Comparison of ENCODE assay signal across 14 mouse cellular contexts in the genomic region with DNA sequence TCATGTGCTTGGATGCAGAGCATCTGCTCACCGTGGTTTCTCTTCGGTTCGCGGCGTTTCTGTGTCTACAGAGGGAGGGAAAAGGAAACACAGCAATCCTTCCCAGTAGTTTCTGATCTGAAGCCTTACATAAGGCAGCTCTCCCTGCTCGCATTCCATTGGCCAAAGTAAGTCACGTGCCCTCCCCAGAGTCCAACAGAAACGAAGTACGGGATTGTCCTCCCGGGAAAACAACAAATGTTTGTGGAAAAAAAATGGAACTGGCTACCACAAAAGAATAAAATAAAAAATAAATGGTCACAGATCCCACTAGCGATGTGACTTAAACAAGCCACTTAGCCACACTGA. TPM values are rescaled to one million over a fixed set of nuclear protein-coding genes. Genes with fewer than 3 reads are reported as not detected.
DNase-seq lines count a peak whose midpoint lies in the region; ATAC-seq and TF ChIP-seq lines count a peak whose summit lies in the region.
"Had no signal": no experiment of that assay in that cellular context is flagged by ENCODE, and none has a peak within 500 bp of the region (broad histone marks: within the 10 kb centered on the region; RNA-seq: fewer than 3 reads in every experiment).

No protein-coding gene starts in this region.

- no peaks in the 10 kb centered on the region for H3K36me3 ChIP-seq in heart, embryonic 13.5 days
- H3K36me3 ChIP-seq in spleen, adult 2 months (ENCODE audit: control insufficient read depth, insufficient read depth, low read length) = no peaks in the 10 kb centered on the region
- H3K36me3 ChIP-seq in hindbrain, embryonic 10.5 days = no peaks in the 10 kb centered on the region

- DNase-seq in heart, adult 18-20 months = no peak
- DNase-seq in spleen, adult 2 months (ENCODE audit: low read depth in 1 of 2, low spot score in 2 of 2) = no peak
- DNase-seq in spleen, postnatal 4 days (ENCODE audit: low spot score in 2 of 2) = no peak
- DNase-seq in frontal cortex, postnatal 14 days (ENCODE audit: low spot score in 2 of 2) = no peak
- no peak for DNase-seq in hindbrain, embryonic 10.5 days (ENCODE audit: low spot score)
- no peak for DNase-seq in cerebellum, postnatal 4 days (ENCODE audit: low spot score in 2 of 2)
- DNase-seq: cerebellum, adult 9-11 months; heart, adult 11 months; layer of hippocampus, postnatal 36 days; lung, postnatal 10 days; right cerebral cortex, postnatal 14 days had no signal

- H3K4me1 ChIP-seq in heart, embryonic 13.5 days = no peaks in the 10 kb centered on the region
- peaks cover 11% of the 10 kb centered on the region; the same call in 1 of the 2 replicates for H3K4me1 ChIP-seq in spleen, adult 2 months (ENCODE audit: control insufficient read depth, insufficient read depth, insufficient read length)
- H3K4me1 ChIP-seq in hindbrain, embryonic 10.5 days (replicated peaks) = no peaks in the 10 kb centered on the region

- WGBS in heart, embryonic 13.5 days = 63% methylated on average over 11 of the region's 11 CpGs
- WGBS in spleen, adult 2 months = 26% methylated on average over 11 of the region's 11 CpGs
- WGBS in hindbrain, embryonic 10.5 days = 75% methylated on average over 11 of the region's 11 CpGs

- no peak overlapping the region for H3K9ac ChIP-seq in heart, embryonic 13.5 days

- no peak for TF ChIP-seq CTCF in spleen, adult 2 months (IDR thresholded peaks at IDR 0.05; ENCODE audit: extremely low read depth, insufficient read depth, insufficient read length, insufficient replicate concordance)

- TF ChIP-seq POLR2A in spleen, adult 2 months (IDR thresholded peaks at IDR 0.05; ENCODE audit: low read depth, low read length) = no peak

- no peak for ATAC-seq in heart, embryonic 13.5 days (ENCODE audit: extremely low read depth, insufficient number of reproducible peaks, low FRiP score, low TSS enrichment)
- 0 out of 2 replicates have a peak, but pooled peaks have one; percentile 0 for ATAC-seq in granulocyte monocyte progenitor cell, adult 5-6 weeks (replicated peaks; ENCODE audit: poor library complexity, severe bottlenecking)

- H3K4me2 ChIP-seq in heart, embryonic 13.5 days = peak overlapping the region; percentile 22; the same call in 1 of the 2 replicates
- H3K4me2 ChIP-seq: midbrain, embryonic 11.5 days had no signal

- H3K9me3 ChIP-seq in heart, embryonic 13.5 days = no peaks in the 10 kb centered on the region
- no peaks in the 10 kb centered on the region for H3K9me3 ChIP-seq in hindbrain, embryonic 10.5 days

- H3K27ac ChIP-seq in heart, embryonic 13.5 days (replicated peaks) = no peak overlapping the region
- peak overlapping the region; percentile 41; the same call in 1 of the 2 replicates for H3K27ac ChIP-seq in spleen, adult 2 months (ENCODE audit: insufficient read depth, low read length)
- H3K27ac ChIP-seq in hindbrain, embryonic 10.5 days = no peak overlapping the region

- no peaks in the 10 kb centered on the region for H3K27me3 ChIP-seq in heart, embryonic 13.5 days (replicated peaks)
- no peaks in the 10 kb centered on the region for H3K27me3 ChIP-seq in spleen, adult 2 months (ENCODE audit: control insufficient read depth, insufficient read depth, low read length)
- no peaks in the 10 kb centered on the region for H3K27me3 ChIP-seq in hindbrain, embryonic 10.5 days (ENCODE audit: insufficient read depth, poor library complexity, severe bottlenecking)

- no peak overlapping the region for H3K4me3 ChIP-seq in heart, embryonic 13.5 days
- H3K4me3 ChIP-seq in spleen, adult 2 months (ENCODE audit: extremely low read depth, insufficient read depth, insufficient read length) = no peak overlapping the region
- no peak overlapping the region for H3K4me3 ChIP-seq in hindbrain, embryonic 10.5 days

RNA-seq across cellular contexts. Expression of a gene that starts 10.0 kb away (rescaled TPM):
- 147 and 167 TPM in 2 replicates for polyA plus RNA-seq in heart, embryonic 13.5 days (2015; fragmentation: Nextera tagmentation; extraction: Ambion mirVana)
- 10 to 100 TPM; 75.7 to 78.3 TPM for total RNA-seq in heart, adult 18-20 months (2021)
- 32.0 and 32.2 TPM in 2 replicates for polyA plus RNA-seq in spleen, adult 2 months (2012; rRNA removed)
- total RNA-seq in granulocyte monocyte progenitor cell, adult 5-6 weeks (2014; fragmentation: Nextera tagmentation) = 166 and 176 TPM in 2 replicates
- 169 and 186 TPM in 2 replicates for total RNA-seq in granulocyte monocyte progenitor cell, adult 5-6 weeks (2017)
- 168 and 202 TPM in 2 replicates for polyA plus RNA-seq in hindbrain, embryonic 10.5 days (2016; fragmentation: Nextera tagmentation; extraction: Ambion mirVana)

RNA-seq across cellular contexts. Expression of a gene that starts 19.6 kb away (rescaled TPM):
- 7.4 TPM in 2 replicates for polyA plus RNA-seq in heart, embryonic 13.5 days (2015; fragmentation: Nextera tagmentation; extraction: Ambion mirVana)
- 1 to 10 TPM; 2.3 to 3.5 TPM for total RNA-seq in heart, adult 18-20 months (2021)
- 5.3 and 6.4 TPM in 2 replicates for polyA plus RNA-seq in spleen, adult 2 months (2012; rRNA removed)
- 3.3 and 9.7 TPM in 2 replicates for total RNA-seq in granulocyte monocyte progenitor cell, adult 5-6 weeks (2014; fragmentation: Nextera tagmentation)
- total RNA-seq in granulocyte monocyte progenitor cell, adult 5-6 weeks (2017) = 0.21 and 0.95 TPM in 2 replicates
- polyA plus RNA-seq in hindbrain, embryonic 10.5 days (2016; fragmentation: Nextera tagmentation; extraction: Ambion mirVana) = 11.8 and 15.0 TPM in 2 replicates
